ENCODE assay signal across 7 mouse cellular contexts in the genomic region with DNA sequence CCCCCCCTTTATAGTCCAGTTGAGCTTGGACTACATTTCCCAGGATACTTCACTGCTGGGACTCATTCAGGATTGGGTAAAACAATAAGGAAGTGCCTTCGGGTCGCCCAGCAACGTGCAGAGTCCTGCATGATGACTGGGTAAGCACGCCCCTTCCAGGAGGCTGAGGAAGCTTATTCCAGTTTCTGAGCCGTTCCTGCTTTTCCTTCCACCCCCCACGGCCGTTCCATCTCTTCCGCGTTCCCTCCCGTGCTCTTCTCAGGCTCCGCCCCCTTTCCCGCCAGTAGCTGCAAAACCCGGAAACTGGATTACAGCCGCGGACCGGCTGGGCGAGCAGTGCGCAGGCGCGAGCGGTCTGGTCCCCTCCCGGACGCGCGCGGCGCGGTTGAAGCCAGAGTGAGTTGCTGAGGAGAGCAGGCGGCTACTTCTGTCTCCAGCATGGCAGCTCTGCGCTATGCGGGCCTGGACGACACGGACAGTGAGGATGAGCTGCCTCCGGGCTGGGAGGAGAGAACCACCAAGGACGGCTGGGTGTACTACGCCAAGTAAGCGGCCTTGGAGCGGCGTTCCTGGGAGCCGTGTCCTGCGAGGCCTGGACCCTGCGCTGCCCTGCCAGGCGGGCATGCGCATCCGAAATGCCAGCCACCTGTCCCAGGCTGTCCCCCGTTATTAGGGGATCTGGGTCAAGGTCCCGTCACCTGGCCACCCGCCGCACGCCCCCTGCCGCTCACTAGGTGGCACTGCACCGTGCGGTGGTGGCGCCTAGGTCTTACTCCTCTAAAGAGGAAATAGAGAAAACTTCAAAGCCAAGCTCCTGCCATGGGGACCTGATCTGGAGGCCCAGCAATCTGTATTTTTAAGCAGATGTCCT. TPM values are rescaled to one million over a fixed set of nuclear protein-coding genes. Genes with fewer than 3 reads are reported as not detected.
A peak's percentile ranks its signal among the peaks of the same experiment; 100 is the strongest.
DNase-seq lines count a peak whose midpoint lies in the region; ATAC-seq lines count a peak whose summit lies in the region.

A gene (plus strand): TSS at position 322 of the 871 bp plus-strand sequence.

- H3K9me3 ChIP-seq in embryonic facial prominence, embryonic 11.5 days (replicated peaks; ENCODE audit: control insufficient read depth, low read length) = no peaks in the 10 kb centered on the region
- H3K9me3 ChIP-seq in limb, embryonic 10.5 days (replicated peaks) = no peaks in the 10 kb centered on the region
- H3K9me3 ChIP-seq in midbrain, embryonic 13.5 days = no peaks in the 10 kb centered on the region

- under 1% methylated on average over 54 of the region's 54 CpGs for WGBS in embryonic facial prominence, embryonic 11.5 days
- under 1% methylated on average over 54 of the region's 54 CpGs for WGBS in limb, embryonic 10.5 days
- 1% methylated on average over 54 of the region's 54 CpGs for WGBS in midbrain, embryonic 13.5 days

- peak; percentile 99 for DNase-seq in adrenal gland, postnatal 14 days
- peak; percentile 97 for DNase-seq in embryonic facial prominence, embryonic 11.5 days (ENCODE audit: low spot score)
- peak; percentile 99 for DNase-seq in kidney, adult 11 months
- DNase-seq in limb, embryonic 10.5 days (ENCODE audit: low spot score) = peak; percentile 100
- DNase-seq in spleen, adult 12 weeks (ENCODE audit: low spot score) = peak; percentile 100

- H3K27me3 ChIP-seq in embryonic facial prominence, embryonic 11.5 days (ENCODE audit: control insufficient read depth, insufficient read depth, low read length) = no peaks in the 10 kb centered on the region
- no peaks in the 10 kb centered on the region for H3K27me3 ChIP-seq in limb, embryonic 10.5 days (ENCODE audit: low read depth, poor library complexity, severe bottlenecking)
- no peaks in the 10 kb centered on the region for H3K27me3 ChIP-seq in midbrain, embryonic 13.5 days

- peak within 1 kb of the TSS; percentile 69 for H3K9ac ChIP-seq in embryonic facial prominence, embryonic 11.5 days (replicated peaks; ENCODE audit: low read length)
- H3K9ac ChIP-seq in midbrain, embryonic 13.5 days (replicated peaks) = peak within 1 kb of the TSS; percentile 69

- no peaks in the 10 kb centered on the region for H3K4me1 ChIP-seq in embryonic facial prominence, embryonic 11.5 days (ENCODE audit: control insufficient read depth, insufficient read depth, low read length)
- peaks cover 17% of the 10 kb centered on the region for H3K4me1 ChIP-seq in limb, embryonic 10.5 days
- H3K4me1 ChIP-seq in midbrain, embryonic 13.5 days (replicated peaks) = peaks cover 11% of the 10 kb centered on the region

- H3K4me2 ChIP-seq in embryonic facial prominence, embryonic 11.5 days (ENCODE audit: low read depth, low read length) = peak within 1 kb of the TSS; percentile 85
- H3K4me2 ChIP-seq in midbrain, embryonic 13.5 days (replicated peaks) = peak within 1 kb of the TSS; percentile 78

- no peaks in the 10 kb centered on the region for H3K36me3 ChIP-seq in embryonic facial prominence, embryonic 11.5 days (replicated peaks; ENCODE audit: control insufficient read depth, insufficient read depth, low read depth, low read length)
- no peaks in the 10 kb centered on the region for H3K36me3 ChIP-seq in limb, embryonic 10.5 days
- no peaks in the 10 kb centered on the region for H3K36me3 ChIP-seq in midbrain, embryonic 13.5 days

- H3K4me3 ChIP-seq in embryonic facial prominence, embryonic 11.5 days (ENCODE audit: low read depth, low read length) = peak within 1 kb of the TSS; percentile 67
- H3K4me3 ChIP-seq in limb, embryonic 10.5 days = peak within 1 kb of the TSS; percentile 79
- peak within 1 kb of the TSS; percentile 63 for H3K4me3 ChIP-seq in midbrain, embryonic 13.5 days (replicated peaks)

- peak within 1 kb of the TSS; percentile 59 for H3K27ac ChIP-seq in embryonic facial prominence, embryonic 11.5 days (replicated peaks; ENCODE audit: low read depth, low read length)
- peak within 1 kb of the TSS; percentile 88 for H3K27ac ChIP-seq in limb, embryonic 10.5 days
- H3K27ac ChIP-seq in midbrain, embryonic 13.5 days = peak within 1 kb of the TSS; percentile 73

- ATAC-seq in embryonic facial prominence, embryonic 11.5 days (replicated peaks; ENCODE audit: insufficient number of reproducible peaks, low FRiP score, low TSS enrichment, low read depth) = peak; percentile 98
- ATAC-seq in granulocyte monocyte progenitor cell, adult 5-6 weeks (replicated peaks; ENCODE audit: poor library complexity, severe bottlenecking) = peak; percentile 90
- ATAC-seq in midbrain, embryonic 13.5 days = peak; percentile 99

RNA-seq across cellular contexts. Expression of the gene that starts here (rescaled TPM):
- total RNA-seq in adrenal gland, postnatal 14 days (2021) = 22.4 and 24.4 TPM in 2 replicates
- 7.2 and 8.6 TPM in 2 replicates for polyA plus RNA-seq in embryonic facial prominence, embryonic 11.5 days (2014; fragmentation: Nextera tagmentation; extraction: Ambion mirVana)
- 23.3 and 25.5 TPM in 2 replicates for total RNA-seq in granulocyte monocyte progenitor cell, adult 5-6 weeks (2014; fragmentation: Nextera tagmentation)
- 10.9 and 13.6 TPM in 2 replicates for total RNA-seq in granulocyte monocyte progenitor cell, adult 5-6 weeks (2017)
- polyA plus RNA-seq in limb, embryonic 10.5 days (2016; fragmentation: Nextera tagmentation; extraction: Ambion mirVana) = 7.6 and 8.6 TPM in 2 replicates
- polyA plus RNA-seq in midbrain, embryonic 13.5 days (2015; fragmentation: Nextera tagmentation; extraction: Ambion mirVana) = 12.3 and 12.4 TPM in 2 replicates

Comparison
In these comparisons a context has a peak if more than half of its experiments do, and no peak if none do; other contexts are left out.
1. Peak in every context shown above with its lines: DNase-seq, ATAC-seq, H3K4me3 ChIP-seq and H3K27ac ChIP-seq.